Mouse (Mus musculus) liver, embryonic 12.5 days (tissue): ENCODE measurements around the gene Dlg2. TPM values are rescaled to one million over a fixed set of nuclear protein-coding genes. Genes with fewer than 3 reads are reported as not detected.

Source experiments
- ATAC-seq: fragments of 200-750 bp; cut with Nextera tagmentation; 2 replicates; pipeline ENCODE4 v1.8.0; 2017; ENCODE audit warnings: moderate number of reproducible peaks, mild to moderate bottlenecking, moderate library complexity
- H3K27ac ChIP-seq: fragments of 300-500 bp; sonication (generic); 2 replicates; pipeline ENCODE4 v1.5.1; 2016; ENCODE audit warnings: mild to moderate bottlenecking
- H3K27me3 ChIP-seq: fragments of 300-500 bp; sonication (generic); replicated peaks from 2 replicates; pipeline ENCODE4 v1.6.1; 2016; ENCODE audit warnings: mild to moderate bottlenecking, moderate library complexity
- H3K36me3 ChIP-seq: fragments of 300-500 bp; sonication (generic); 2 replicates; pipeline ENCODE4 v1.6.1; 2016; ENCODE audit warnings: mild to moderate bottlenecking, moderate library complexity
- H3K4me1 ChIP-seq: fragments of 300-500 bp; sonication (generic); 2 replicates; pipeline ENCODE4 v1.6.1; 2016
- H3K4me2 ChIP-seq: fragments of 300-500 bp; sonication (generic); 2 replicates; pipeline ENCODE4 v1.6.1; 2016; ENCODE audit warnings: mild to moderate bottlenecking, moderate library complexity
- H3K4me3 ChIP-seq: fragments of 300-500 bp; sonication (generic); 2 replicates; pipeline ENCODE4 v1.5.1; 2016; ENCODE audit warnings: mild to moderate bottlenecking, moderate library complexity
- H3K9ac ChIP-seq: fragments of 300-500 bp; sonication (generic); 2 replicates; pipeline ENCODE4 v1.6.1; 2016; ENCODE audit warnings: mild to moderate bottlenecking, moderate library complexity
- H3K9me3 ChIP-seq: fragments of 300-500 bp; sonication (generic); replicated peaks from 2 replicates; pipeline ENCODE4 v1.6.1; 2016; ENCODE audit warnings: mild to moderate bottlenecking, moderate library complexity
- WGBS: fragments of 180-500 bp; shearing (Covaris S2); methylation state at CpG from one replicate; pipeline ENCODE4 v1.1.7; 2016; ENCODE audit not compliant: insufficient replicate concordance; 5-methylcytosine and 5-hydroxymethylcytosine counted together
- polyA plus RNA-seq: library from polyadenylated mRNA; unstranded; fragments of >200 nt; fragmentation: Nextera tagmentation; extraction: Ambion mirVana; gene quantifications from 2 replicates; pipeline ENCODE4 v1.2.1, GENCODE M21; 2016

Gene Dlg2
- polyA plus RNA-seq: 0.71 and 1.1 TPM in 2 replicates

GRCm38 (mm10) chr7:90476313-90477245 lies at the start of gene Dlg2:
Gene Dlg2, plus strand, starts transcription at chr7:90476672.
- H3K4me1 ChIP-seq: peaks cover 26% of the 10 kb centered on the region
- peak within 1 kb of the TSS; percentile 75 for H3K4me3 ChIP-seq
- H3K27ac ChIP-seq: peak within 1 kb of the TSS; percentile 76
- H3K9ac ChIP-seq: peak within 1 kb of the TSS; percentile 82
- peaks cover 5% of the 10 kb centered on the region; the same call in 1 of the 2 replicates for H3K36me3 ChIP-seq
- WGBS: 2% methylated on average over 32 of the region's 32 CpGs
- H3K9me3 ChIP-seq: no peaks in the 10 kb centered on the region
- peaks cover 6% of the 10 kb centered on the region; the same call in 1 of the 2 replicates for H3K27me3 ChIP-seq
- peak within 1 kb of the TSS; percentile 93 for H3K4me2 ChIP-seq
- ATAC-seq: no peak

GRCm38 (mm10) chr7:90427006-90427405 lies 49.5 kb upstream of the Dlg2 start:
- peaks cover 8% of the 10 kb centered on the region; the same call in 1 of the 2 replicates for H3K27me3 ChIP-seq
- WGBS: 45% methylated on average over 9 of the region's 9 CpGs
- H3K36me3 ChIP-seq: no peaks in the 10 kb centered on the region
- no peaks in the 10 kb centered on the region for H3K4me1 ChIP-seq
- H3K4me2 ChIP-seq: peak overlapping the region; percentile 56
- H3K27ac ChIP-seq: no peak overlapping the region
- ATAC-seq: no peak
- H3K4me3 ChIP-seq: no peak overlapping the region
- H3K9ac ChIP-seq: no peak overlapping the region; the same call in 1 of the 2 replicates
- H3K9me3 ChIP-seq: no peaks in the 10 kb centered on the region

GRCm38 (mm10) chr7:90432221-90432620 lies 44.3 kb upstream of the Dlg2 start:
- no peak for ATAC-seq
- Histone ChIP-seq H3K4me1 (no peaks in the 10 kb centered on the region), H3K27me3 (peaks cover 2% of the 10 kb centered on the region; the same call in 1 of the 2 replicates), H3K9me3 (no peaks in the 10 kb centered on the region), H3K4me3 (no peak overlapping the region), H3K36me3 (no peaks in the 10 kb centered on the region), H3K9ac (no peak overlapping the region), H3K4me2 (no peak overlapping the region), H3K27ac (no peak overlapping the region)

DNA sequence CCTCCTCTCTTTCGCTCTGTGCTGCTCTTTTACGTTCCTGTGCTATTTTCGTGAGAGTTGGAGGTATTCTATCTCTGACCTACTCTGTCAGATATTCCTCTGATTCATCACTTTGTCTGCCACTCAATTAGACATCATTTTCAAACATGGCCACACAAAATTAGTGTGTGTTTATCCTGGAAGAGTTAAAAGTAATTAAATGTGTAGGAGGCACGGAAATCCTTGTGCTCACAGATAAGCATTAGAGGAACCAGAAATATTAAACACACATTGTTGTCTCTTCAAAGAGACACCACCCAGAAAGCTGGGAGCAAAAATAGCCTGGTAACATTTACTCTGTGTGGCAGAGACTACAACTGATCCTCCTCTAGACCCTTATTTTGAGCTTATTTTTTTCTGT lies 36.4 kb upstream of the Dlg2 start:
- Histone ChIP-seq H3K4me1 (no peaks in the 10 kb centered on the region), H3K36me3 (0 out of 2 replicates have a peak, but pooled peaks cover 3% of the 10 kb centered on the region), H3K9me3 (no peaks in the 10 kb centered on the region), H3K9ac (no peak overlapping the region), H3K4me3 (no peak overlapping the region), H3K27ac (no peak overlapping the region), H3K4me2 (no peak overlapping the region), H3K27me3 (no peaks in the 10 kb centered on the region)
- 81% methylated on average over 4 of the region's 4 CpGs for WGBS
- no peak for ATAC-seq

DNA sequence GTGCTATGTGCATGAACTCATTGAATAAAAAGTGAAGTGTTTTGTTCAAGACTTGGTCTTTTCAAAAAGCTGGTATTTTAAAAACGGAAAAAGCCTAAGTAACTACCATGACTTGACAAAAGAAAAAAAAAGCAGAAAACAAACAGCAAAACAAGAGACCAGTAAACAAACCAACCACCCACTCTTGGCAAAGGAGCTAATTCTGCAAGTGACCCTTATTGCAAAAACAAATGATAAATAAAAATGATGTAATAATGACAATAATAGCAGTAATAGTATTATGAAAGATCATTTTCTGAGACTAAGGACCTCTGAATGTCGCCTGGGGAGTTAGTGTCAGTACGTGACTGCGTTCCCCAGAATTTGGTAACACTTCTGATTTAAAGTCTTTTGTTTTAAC lies 34.4 kb upstream of the Dlg2 start:
- Histone ChIP-seq H3K27ac (peak overlapping the region; percentile 78), H3K4me3 (peak overlapping the region; percentile 98), H3K4me2 (peak overlapping the region; percentile 87), H3K9ac (peak overlapping the region; percentile 99), H3K36me3 (peaks cover 8% of the 10 kb centered on the region), H3K9me3 (no peaks in the 10 kb centered on the region), H3K27me3 (no peaks in the 10 kb centered on the region), H3K4me1 (peaks cover 4% of the 10 kb centered on the region; the same call in 1 of the 2 replicates)
- ATAC-seq: no peak
- WGBS: 15% methylated on average over 4 of the region's 4 CpGs

- Histone ChIP-seq H3K4me3 (peak within 1 kb of the TSS; percentile 98), H3K27me3 (no peaks in the 10 kb centered on the region), H3K4me2 (peak within 1 kb of the TSS; percentile 87), H3K27ac (peak within 1 kb of the TSS; percentile 95), H3K36me3 (peaks cover 13% of the 10 kb centered on the region), H3K9me3 (no peaks in the 10 kb centered on the region), H3K4me1 (peaks cover 6% of the 10 kb centered on the region; the same call in 1 of the 2 replicates), H3K9ac (peak within 1 kb of the TSS; percentile 99)
- ATAC-seq: peak; percentile 92
- under 1% methylated on average over 52 of the region's 54 CpGs for WGBS
Observed at GRCm38 (mm10) chr7:90442518-90443080, 33.9 kb upstream of the Dlg2 start, which contains the start of gene Crebzf. Gene Crebzf, plus strand, starts transcription at chr7:90442729.

DNA sequence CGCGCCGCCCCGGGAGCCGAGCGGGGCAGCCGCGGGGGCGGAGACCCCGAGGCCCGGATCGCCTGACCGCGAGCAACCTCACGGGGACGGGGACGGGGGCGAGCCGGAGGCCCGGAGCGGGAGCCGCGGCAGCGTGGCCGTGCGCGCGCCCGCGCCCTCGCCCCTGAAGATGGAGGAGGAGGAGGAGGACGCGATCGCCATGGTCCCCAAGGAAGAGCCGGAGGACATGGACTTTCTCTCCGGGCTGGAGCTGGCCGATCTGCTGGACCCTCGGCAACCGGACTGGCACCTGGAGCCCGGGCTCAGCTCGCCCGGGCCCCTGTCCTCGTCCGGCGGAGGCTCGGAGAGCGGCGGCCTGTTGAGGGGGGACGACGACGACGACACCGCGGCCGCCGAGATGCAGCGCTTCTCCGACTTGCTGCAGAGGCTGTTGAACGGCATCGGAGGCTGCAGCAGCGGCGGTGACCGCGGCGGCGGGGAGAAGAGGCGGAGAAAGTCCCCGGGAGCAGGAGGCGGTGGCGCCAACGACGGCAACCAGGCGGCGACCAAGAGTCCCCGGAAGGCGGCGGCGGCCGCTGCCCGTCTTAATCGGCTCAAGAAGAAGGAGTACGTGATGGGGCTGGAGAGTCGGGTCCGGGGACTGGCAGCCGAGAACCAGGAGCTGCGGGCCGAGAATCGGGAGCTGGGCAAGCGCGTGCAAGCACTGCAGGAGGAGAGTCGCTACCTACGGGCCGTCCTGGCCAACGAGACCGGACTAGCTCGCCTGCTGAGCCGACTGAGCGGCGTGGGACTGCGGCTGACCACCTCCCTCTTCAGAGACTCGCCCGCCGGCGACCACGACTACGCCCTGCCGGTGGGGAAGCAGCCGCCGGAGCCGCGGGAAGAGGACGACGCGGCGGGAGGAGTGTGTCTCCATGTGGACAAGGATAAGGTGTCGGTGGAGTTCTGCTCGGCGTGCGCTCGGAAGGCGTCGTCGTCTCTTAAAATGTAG lies 33.1 kb upstream of the Dlg2 start:
- H3K9me3 ChIP-seq: no peaks in the 10 kb centered on the region
- no peaks in the 10 kb centered on the region for H3K27me3 ChIP-seq
- H3K4me2 ChIP-seq: peak overlapping the region; percentile 87
- H3K4me3 ChIP-seq: peak overlapping the region; percentile 98
- H3K9ac ChIP-seq: peak overlapping the region; percentile 99
- ATAC-seq: peak; percentile 69
- WGBS: under 1% methylated on average over 123 of the region's 123 CpGs
- peak overlapping the region; percentile 95 for H3K27ac ChIP-seq
- H3K4me1 ChIP-seq: peaks cover 6% of the 10 kb centered on the region; the same call in 1 of the 2 replicates
- H3K36me3 ChIP-seq: peaks cover 19% of the 10 kb centered on the region

DNA sequence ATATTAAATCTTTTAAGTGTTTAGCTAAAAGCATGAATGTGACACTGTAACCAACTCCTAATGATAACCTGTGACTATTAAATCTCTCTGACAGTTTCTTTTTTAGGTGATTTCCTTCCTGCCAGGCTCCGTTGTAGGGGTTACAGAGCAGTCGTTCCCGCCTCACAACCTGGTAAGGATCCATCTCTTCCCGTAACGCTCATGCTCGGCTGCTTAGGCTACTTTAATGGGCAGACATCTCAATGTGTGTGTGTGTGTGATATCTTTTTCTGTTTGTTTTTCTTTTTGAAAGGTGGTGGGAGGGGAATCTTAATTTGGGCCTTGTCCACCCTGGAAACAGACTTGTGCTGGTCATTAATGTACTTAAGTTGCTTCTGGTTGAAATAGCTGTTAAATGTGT lies 32.3 kb upstream of the Dlg2 start:
- no peaks in the 10 kb centered on the region for H3K27me3 ChIP-seq
- H3K9me3 ChIP-seq: no peaks in the 10 kb centered on the region
- under 1% methylated on average over 6 of the region's 6 CpGs for WGBS
- H3K9ac ChIP-seq: peak overlapping the region; percentile 99
- H3K36me3 ChIP-seq: peaks cover 23% of the 10 kb centered on the region
- peak overlapping the region; percentile 95 for H3K27ac ChIP-seq
- H3K4me1 ChIP-seq: peaks cover 6% of the 10 kb centered on the region; the same call in 1 of the 2 replicates
- peak overlapping the region; percentile 87 for H3K4me2 ChIP-seq
- ATAC-seq: no peak
- peak overlapping the region; percentile 98 for H3K4me3 ChIP-seq

DNA sequence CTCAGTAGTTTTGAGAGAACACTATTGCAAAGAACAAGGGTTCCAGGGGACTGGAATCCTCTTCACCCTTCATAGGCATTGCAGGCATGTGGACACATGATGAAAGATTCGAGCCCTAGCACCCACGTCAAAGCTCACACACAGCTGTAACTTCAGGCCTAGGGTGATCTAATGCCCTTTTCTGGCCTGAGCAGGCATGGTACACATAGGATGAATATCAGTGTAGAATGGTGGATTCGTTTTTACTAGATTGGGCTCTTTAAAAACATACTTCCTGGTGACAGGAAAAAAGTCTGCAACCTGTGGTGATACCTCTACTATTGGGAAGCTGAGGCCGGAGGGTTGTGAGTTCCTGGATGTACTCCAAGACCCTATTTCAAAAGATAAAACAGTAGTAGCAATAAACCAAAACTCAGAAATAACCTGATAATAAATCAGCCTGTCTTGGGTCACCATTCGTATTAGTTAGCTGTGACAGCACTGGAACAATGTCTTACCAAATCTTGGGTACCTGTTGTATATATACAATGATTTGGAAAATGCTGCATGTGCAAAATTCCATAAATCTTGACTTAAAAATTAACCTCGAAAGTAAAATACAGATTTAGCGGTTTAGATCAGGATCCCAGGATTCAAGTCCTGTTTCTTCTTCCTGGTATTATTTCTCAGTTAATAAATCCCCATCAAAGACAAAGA lies 20.2 kb upstream of the Dlg2 start:
- Histone ChIP-seq H3K9ac (peak overlapping the region; percentile 75), H3K9me3 (no peaks in the 10 kb centered on the region), H3K27ac (peak overlapping the region; percentile 87), H3K27me3 (no peaks in the 10 kb centered on the region; the same call in 1 of the 2 replicates), H3K4me3 (peak overlapping the region; percentile 78), H3K36me3 (peaks cover 30% of the 10 kb centered on the region), H3K4me1 (peaks cover 31% of the 10 kb centered on the region), H3K4me2 (peak overlapping the region; percentile 80)
- WGBS: 25% methylated on average over 7 of the region's 7 CpGs
- no peak for ATAC-seq

DNA sequence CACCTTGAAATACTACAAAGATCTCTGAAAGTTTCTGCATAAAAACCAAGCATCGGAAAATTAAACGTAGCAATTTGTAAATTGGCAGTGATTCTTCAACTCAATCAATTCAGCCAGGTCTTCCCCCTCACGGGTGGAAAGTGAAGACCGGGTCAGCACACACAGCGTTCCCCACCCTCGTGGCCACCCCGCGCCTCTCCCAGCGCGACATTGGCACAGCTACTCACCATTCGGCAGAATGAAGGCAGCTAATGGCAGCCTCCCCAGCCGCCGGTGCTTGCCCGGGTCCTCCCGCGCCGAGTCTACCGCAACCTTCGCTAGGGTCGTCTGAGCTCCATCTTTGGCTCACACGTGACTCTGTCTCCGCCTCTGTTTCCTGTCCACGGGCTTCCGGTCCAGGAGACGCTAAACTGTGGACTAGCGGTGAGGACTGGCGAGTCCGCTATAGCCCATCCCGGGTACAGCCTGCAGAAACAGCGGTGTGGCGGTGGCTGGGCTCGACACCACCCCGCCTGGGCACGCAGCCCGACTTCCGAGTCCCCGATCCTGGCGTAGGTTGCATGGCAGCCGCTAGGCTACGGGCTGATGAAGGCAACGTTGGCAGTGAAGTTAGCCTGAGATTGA lies 19.5 kb upstream of the Dlg2 start, which contains the start of gene Tmem126a:
Tmem126a (minus strand) TSS at position 385 of the 624 bp plus-strand sequence.
- peak within 1 kb of the TSS; percentile 75 for H3K9ac ChIP-seq
- no peaks in the 10 kb centered on the region; the same call in 1 of the 2 replicates for H3K27me3 ChIP-seq
- peak within 1 kb of the TSS; percentile 78 for H3K4me3 ChIP-seq
- peak within 1 kb of the TSS; percentile 87 for H3K27ac ChIP-seq
- no peaks in the 10 kb centered on the region for H3K9me3 ChIP-seq
- H3K4me1 ChIP-seq: peaks cover 33% of the 10 kb centered on the region
- peak; percentile 92 for ATAC-seq
- WGBS: under 1% methylated on average over 41 of the region's 41 CpGs
- peak within 1 kb of the TSS; percentile 80 for H3K4me2 ChIP-seq
- peaks cover 23% of the 10 kb centered on the region for H3K36me3 ChIP-seq
